Mouse (Mus musculus): ENCODE data around the gene Pigh. TPM values are rescaled to one million over a fixed set of nuclear protein-coding genes. Genes with fewer than 3 reads are reported as not detected.

The Pigh gene
- polyA plus RNA-seq, 1 experiment = 9.9 TPM

DNA sequence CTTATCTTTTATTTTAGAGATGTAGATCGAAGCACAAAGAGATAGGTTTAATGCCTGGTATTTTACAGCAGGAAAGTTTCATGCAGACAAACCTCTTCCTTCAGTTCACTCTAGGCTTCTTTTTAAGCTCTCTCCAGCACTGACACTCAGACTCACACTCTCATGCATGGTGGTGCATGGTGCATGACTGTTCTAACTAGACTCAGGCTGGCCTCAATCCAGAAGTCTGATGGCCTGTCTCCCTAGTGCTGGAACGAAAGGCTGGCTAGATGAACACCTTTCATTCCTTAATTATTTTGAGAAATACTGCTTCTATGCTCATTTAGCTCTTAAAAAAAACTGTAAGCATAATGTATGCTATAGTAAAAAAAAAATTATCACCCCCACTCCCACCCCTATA, 37.4 kb downstream of the Pigh start:
- Histone ChIP-seq H3K4me3 (ENCODE audit: low read depth, low read length) (no peak overlapping the region), H3K27ac (ENCODE audit: insufficient read depth, low read depth, low read length) (no peak overlapping the region), H3K4me1 (ENCODE audit: control insufficient read depth, insufficient read depth, insufficient read length, low read length) (peaks cover 11% of the 10 kb centered on the region; the same call in 1 of the 2 replicates), H3K27me3 (ENCODE audit: control insufficient read depth, insufficient read depth, low read length) (no peaks in the 10 kb centered on the region), H3K36me3 (ENCODE audit: control insufficient read depth, insufficient read depth, low read length) (peaks cover 44% of the 10 kb centered on the region)
- TF ChIP-seq POLR2A (IDR thresholded peaks at IDR 0.05; ENCODE audit: low read depth, low read length) = no peak
- no peak for TF ChIP-seq CTCF (IDR thresholded peaks at IDR 0.05; ENCODE audit: extremely low read depth, insufficient read length, insufficient replicate concordance, low read depth, low read length)
- 79% methylated on average over 2 of the region's 2 CpGs for WGBS

DNA sequence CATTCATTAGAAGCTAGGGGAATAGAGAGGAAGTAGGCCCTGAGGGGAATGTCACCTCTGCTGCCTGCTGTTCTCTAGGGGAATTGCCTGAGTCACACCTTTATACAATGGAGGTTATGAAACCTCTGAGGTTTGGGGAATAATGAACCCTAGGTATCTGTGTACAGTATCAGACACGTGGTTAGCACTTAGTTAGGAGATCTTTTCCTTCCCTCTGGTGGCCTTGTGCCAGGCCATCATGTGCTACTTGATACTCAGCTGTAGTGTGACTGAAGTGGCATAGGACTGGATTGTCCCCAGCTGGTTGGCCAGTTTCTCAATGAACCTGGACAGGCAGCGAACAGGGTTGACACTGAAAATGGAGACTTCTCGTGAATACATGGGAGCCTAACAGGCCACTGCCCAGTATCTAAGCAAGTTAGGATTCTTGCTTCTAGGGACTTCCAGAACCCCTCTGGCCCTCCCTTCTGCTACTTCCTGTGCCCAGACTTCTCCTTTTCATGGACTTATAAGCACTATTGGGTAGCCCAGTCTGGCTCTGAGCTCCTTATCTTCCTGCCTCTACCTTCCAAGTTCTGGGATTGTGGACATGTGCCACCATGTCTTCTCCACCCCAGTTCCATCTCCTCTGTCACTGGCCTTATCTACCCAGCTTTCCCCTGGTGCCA, 38.8 kb downstream of the Pigh start:
- H3K36me3 ChIP-seq (ENCODE audit: control insufficient read depth, insufficient read depth, low read length) = peaks cover 41% of the 10 kb centered on the region
- H3K27ac ChIP-seq (ENCODE audit: insufficient read depth, low read depth, low read length) = no peak overlapping the region
- peaks cover 16% of the 10 kb centered on the region; the same call in 1 of the 2 replicates for H3K4me1 ChIP-seq (ENCODE audit: control insufficient read depth, insufficient read depth, insufficient read length, low read length)
- TF ChIP-seq POLR2A (IDR thresholded peaks at IDR 0.05; ENCODE audit: low read depth, low read length) (no peak), CTCF (IDR thresholded peaks at IDR 0.05; ENCODE audit: extremely low read depth, insufficient read length, insufficient replicate concordance, low read depth, low read length) (no peak)
- H3K27me3 ChIP-seq (ENCODE audit: control insufficient read depth, insufficient read depth, low read length) = no peaks in the 10 kb centered on the region
- H3K4me3 ChIP-seq (ENCODE audit: low read depth, low read length) = no peak overlapping the region
- 54% methylated on average over 3 of the region's 3 CpGs for WGBS

DNA sequence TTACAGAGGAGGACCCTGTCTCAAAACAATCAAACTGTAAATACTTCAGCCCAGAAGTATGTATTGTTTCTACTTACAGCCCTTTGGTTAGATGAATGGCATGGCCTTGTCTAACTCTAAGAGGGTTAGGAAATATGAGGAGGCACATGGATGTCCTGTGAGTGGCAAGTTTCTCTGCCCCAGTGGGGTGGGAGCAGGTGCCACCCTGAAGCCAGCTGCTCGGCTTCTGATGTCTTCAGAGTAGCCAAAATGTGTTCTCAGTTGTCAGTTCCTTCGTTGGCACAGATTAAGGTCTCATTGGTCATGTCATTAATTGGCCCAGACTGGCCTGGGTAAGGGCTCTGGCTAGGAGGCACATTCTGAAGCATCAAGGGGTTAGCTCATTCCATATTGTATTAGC, 39.6 kb downstream of the Pigh start:
- H3K4me3 ChIP-seq (ENCODE audit: low read depth, low read length) = no peak overlapping the region
- H3K36me3 ChIP-seq (ENCODE audit: control insufficient read depth, insufficient read depth, low read length) = peaks cover 39% of the 10 kb centered on the region
- WGBS = 92% methylated on average over 2 of the region's 2 CpGs
- peaks cover 16% of the 10 kb centered on the region; the same call in 1 of the 2 replicates for H3K4me1 ChIP-seq (ENCODE audit: control insufficient read depth, insufficient read depth, insufficient read length, low read length)
- H3K27me3 ChIP-seq (ENCODE audit: control insufficient read depth, insufficient read depth, low read length) = no peaks in the 10 kb centered on the region
- no peak overlapping the region for H3K27ac ChIP-seq (ENCODE audit: insufficient read depth, low read depth, low read length)
- TF ChIP-seq CTCF (IDR thresholded peaks at IDR 0.05; ENCODE audit: extremely low read depth, insufficient read length, insufficient replicate concordance, low read depth, low read length) (no peak), POLR2A (IDR thresholded peaks at IDR 0.05; ENCODE audit: low read depth, low read length) (no peak)

GRCm38 (mm10) chr12:79048898-79049297, 40.6 kb downstream of the Pigh start:
- TF ChIP-seq CTCF (IDR thresholded peaks at IDR 0.05; ENCODE audit: extremely low read depth, insufficient read length, insufficient replicate concordance, low read depth, low read length) (no peak), POLR2A (IDR thresholded peaks at IDR 0.05; ENCODE audit: low read depth, low read length) (no peak)
- H3K27me3 ChIP-seq (ENCODE audit: control insufficient read depth, insufficient read depth, low read length) = no peaks in the 10 kb centered on the region
- peaks cover 33% of the 10 kb centered on the region for H3K36me3 ChIP-seq (ENCODE audit: control insufficient read depth, insufficient read depth, low read length)
- no peak overlapping the region for H3K27ac ChIP-seq (ENCODE audit: insufficient read depth, low read depth, low read length)
- H3K4me1 ChIP-seq (ENCODE audit: control insufficient read depth, insufficient read depth, insufficient read length, low read length) = peaks cover 16% of the 10 kb centered on the region; the same call in 1 of the 2 replicates
- 90% methylated on average over 1 of the region's 1 CpGs for WGBS
- no peak overlapping the region for H3K4me3 ChIP-seq (ENCODE audit: low read depth, low read length)

DNA sequence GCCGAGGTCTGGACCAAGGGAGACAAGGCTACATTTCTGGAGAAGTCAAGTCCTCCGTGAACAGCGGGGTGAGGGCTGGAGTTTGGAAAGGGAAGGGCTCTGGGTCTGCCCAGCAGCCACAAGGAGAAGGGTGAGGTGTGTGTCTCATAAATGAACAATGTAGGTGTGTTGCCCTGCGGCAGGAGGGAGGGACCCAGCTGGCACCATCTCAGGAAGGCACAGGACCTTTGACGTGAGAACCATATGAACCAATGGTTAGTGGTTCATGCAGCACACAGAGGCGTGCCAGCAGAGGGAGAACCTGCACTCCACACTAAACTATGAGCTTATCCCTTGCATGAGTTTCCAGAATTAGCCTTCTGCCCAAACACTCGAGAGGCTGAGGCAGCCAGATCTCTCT, 42.2 kb downstream of the Pigh start:
- Histone ChIP-seq H3K4me3 (ENCODE audit: low read depth, low read length) (no peak overlapping the region), H3K4me1 (ENCODE audit: control insufficient read depth, insufficient read depth, insufficient read length, low read length) (peaks cover 18% of the 10 kb centered on the region; the same call in 1 of the 2 replicates), H3K27ac (ENCODE audit: insufficient read depth, low read depth, low read length) (peak overlapping the region; percentile 68), H3K27me3 (ENCODE audit: control insufficient read depth, insufficient read depth, low read length) (no peaks in the 10 kb centered on the region), H3K36me3 (ENCODE audit: control insufficient read depth, insufficient read depth, low read length) (peaks cover 27% of the 10 kb centered on the region)
- TF ChIP-seq CTCF (IDR thresholded peaks at IDR 0.05; ENCODE audit: extremely low read depth, insufficient read length, insufficient replicate concordance, low read depth, low read length) (no peak), POLR2A (IDR thresholded peaks at IDR 0.05; ENCODE audit: low read depth, low read length) (no peak)
- WGBS = 52% methylated on average over 7 of the region's 7 CpGs

DNA sequence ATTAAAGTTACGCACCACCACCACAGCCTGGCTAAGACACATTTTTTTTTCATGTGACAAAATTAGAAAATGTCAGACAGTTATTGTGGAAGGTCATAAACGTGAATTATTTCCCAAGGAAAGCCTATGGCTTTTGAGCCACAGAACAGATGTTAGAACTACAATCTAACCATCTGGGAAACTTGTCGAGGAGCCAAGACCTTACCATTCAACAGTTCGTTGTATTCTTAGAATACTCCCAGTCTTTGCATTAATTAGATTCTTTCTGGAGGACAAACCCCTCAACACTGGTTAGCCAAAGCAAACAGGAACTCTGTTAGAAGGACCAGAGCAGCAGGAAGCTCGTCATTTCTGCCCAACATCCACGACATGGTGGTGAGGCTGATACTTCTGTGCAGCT, 43.3 kb downstream of the Pigh start:
- Histone ChIP-seq H3K36me3 (ENCODE audit: control insufficient read depth, insufficient read depth, low read length) (peaks cover 27% of the 10 kb centered on the region), H3K4me1 (ENCODE audit: control insufficient read depth, insufficient read depth, insufficient read length, low read length) (peaks cover 16% of the 10 kb centered on the region; the same call in 1 of the 2 replicates), H3K27me3 (ENCODE audit: control insufficient read depth, insufficient read depth, low read length) (no peaks in the 10 kb centered on the region), H3K4me3 (ENCODE audit: low read depth, low read length) (no peak overlapping the region), H3K27ac (ENCODE audit: insufficient read depth, low read depth, low read length) (no peak overlapping the region)
- WGBS = 57% methylated on average over 6 of the region's 6 CpGs
- no peak for TF ChIP-seq CTCF (IDR thresholded peaks at IDR 0.05; ENCODE audit: extremely low read depth, insufficient read length, insufficient replicate concordance, low read depth, low read length)
- TF ChIP-seq POLR2A (IDR thresholded peaks at IDR 0.05; ENCODE audit: low read depth, low read length) = no peak

- Histone ChIP-seq H3K36me3 (ENCODE audit: control insufficient read depth, insufficient read depth, low read length) (peaks cover 17% of the 10 kb centered on the region), H3K27me3 (ENCODE audit: control insufficient read depth, insufficient read depth, low read length) (no peaks in the 10 kb centered on the region), H3K27ac (ENCODE audit: insufficient read depth, low read depth, low read length) (no peak overlapping the region), H3K4me1 (ENCODE audit: control insufficient read depth, insufficient read depth, insufficient read length, low read length) (peaks cover 18% of the 10 kb centered on the region; the same call in 1 of the 2 replicates), H3K4me3 (ENCODE audit: low read depth, low read length) (no peak overlapping the region)
- WGBS = 87% methylated on average over 8 of the region's 8 CpGs
- TF ChIP-seq CTCF (IDR thresholded peaks at IDR 0.05; ENCODE audit: extremely low read depth, insufficient read length, insufficient replicate concordance, low read depth, low read length) = no peak
- TF ChIP-seq POLR2A (IDR thresholded peaks at IDR 0.05; ENCODE audit: low read depth, low read length) = no peak
These were observed 44.8 kb downstream of the Pigh start for GRCm38 (mm10) chr12:79044668-79045067.

Data from small intestine, adult 2 months (tissue).